In genomic region chr7:84503163-84503562, GRCm38 (mm10) we compare ENCODE assay signal across 19 mouse cellular contexts. TPM values are rescaled to one million over a fixed set of nuclear protein-coding genes. Genes with fewer than 3 reads are reported as not detected.
"Had no signal": no experiment of that assay in that cellular context is flagged by ENCODE, and none has a peak within 500 bp of the region (broad histone marks: within the 10 kb centered on the region; RNA-seq: fewer than 3 reads in every experiment).

No protein-coding gene starts in this region.

- H3K27me3 ChIP-seq: neural tube, embryonic 12.5 days; neural tube, embryonic 13.5 days; neural tube, embryonic 15.5 days; stomach, embryonic 15.5 days had no signal

- DNase-seq: retina, postnatal 1 day; right cerebral cortex, adult 18-20 months; right cerebral cortex, postnatal 14 days; right cerebral cortex, postnatal 25 days; right cerebral cortex, postnatal 4 days; spleen, adult 18-20 months; thymus, adult 18-20 months; thymus, adult 2 months; thymus, postnatal 14 days; thymus, postnatal 25 days; thymus, postnatal 36 days; thymus, postnatal 4 days had no signal

RNA-seq across cellular contexts. Expression of gene Gm2115, which starts 25.6 kb away (rescaled TPM):
- total RNA-seq: neutrophil, adult 5-6 weeks had no signal
- polyA plus RNA-seq: testis, adult 2 months; thymus, postnatal 0 days had no signal
